Mouse (Mus musculus): Measurements from ENCODE around the gene Chchd6. TPM values are rescaled to one million over a fixed set of nuclear protein-coding genes. Genes with fewer than 3 reads are reported as not detected.

The Chchd6 gene
- polyA plus RNA-seq, 1 experiment from 2014 or later: 126 TPM

- 85% methylated on average over 3 of the region's 3 CpGs for WGBS
- H3K9me3 ChIP-seq: no peaks in the 10 kb centered on the region
- H3K27ac ChIP-seq: peak overlapping the region; percentile 90
- peaks cover 79% of the 10 kb centered on the region for H3K4me1 ChIP-seq (replicated peaks)
- H3K9ac ChIP-seq (replicated peaks): peak overlapping the region; percentile 100
- H3K4me2 ChIP-seq (replicated peaks): peak overlapping the region; percentile 96
- ATAC-seq: no peak
- H3K36me3 ChIP-seq: peaks cover 33% of the 10 kb centered on the region
- peak overlapping the region; percentile 100 for H3K4me3 ChIP-seq (replicated peaks)
- H3K27me3 ChIP-seq: peaks cover 6% of the 10 kb centered on the region
Observed at GRCm38 (mm10) chr6:89359192-89359591, 236.3 kb downstream of the Chchd6 start.

DNA sequence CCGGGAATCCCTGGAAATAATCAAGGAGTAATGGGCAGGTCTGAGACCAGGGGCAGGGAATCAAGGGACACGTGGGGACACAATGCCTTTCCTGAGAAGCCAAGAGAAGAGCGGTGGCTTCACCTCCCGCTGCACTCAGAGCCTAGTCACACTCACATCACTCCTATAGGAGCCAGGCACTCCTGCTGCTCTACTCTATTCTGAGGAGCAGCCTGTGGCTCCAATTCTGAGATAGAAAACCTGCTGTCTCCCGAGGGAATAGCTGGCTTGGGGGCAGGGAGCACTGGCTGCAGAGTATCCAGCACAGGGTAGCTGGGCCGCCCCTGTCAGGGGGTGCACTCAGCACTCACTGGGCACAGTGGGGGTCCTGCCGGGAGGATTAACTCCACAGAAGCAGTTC is 239.8 kb downstream of the Chchd6 start:
- Histone ChIP-seq H3K27ac (peak overlapping the region; percentile 35; the same call in 1 of the 2 replicates), H3K9ac (replicated peaks) (peak overlapping the region; percentile 51), H3K36me3 (peaks cover 63% of the 10 kb centered on the region), H3K4me3 (replicated peaks) (no peak overlapping the region; the same call in 1 of the 2 replicates), H3K9me3 (no peaks in the 10 kb centered on the region), H3K27me3 (no peaks in the 10 kb centered on the region), H3K4me2 (replicated peaks) (peak overlapping the region; percentile 44), H3K4me1 (replicated peaks) (peaks cover 100% of the 10 kb centered on the region)
- WGBS: 16% methylated on average over 7 of the region's 7 CpGs
- ATAC-seq: no peak

GRCm38 (mm10) chr6:89354726-89355125 is 240.7 kb downstream of the Chchd6 start:
- Histone ChIP-seq H3K36me3 (peaks cover 72% of the 10 kb centered on the region), H3K9ac (replicated peaks) (peak overlapping the region; percentile 51; the same call in 1 of the 2 replicates), H3K4me2 (replicated peaks) (0 out of 2 replicates have a peak overlapping the region, but pooled peaks have one; percentile 44), H3K9me3 (no peaks in the 10 kb centered on the region), H3K27ac (no peak overlapping the region), H3K4me3 (replicated peaks) (no peak overlapping the region), H3K4me1 (replicated peaks) (peaks cover 100% of the 10 kb centered on the region), H3K27me3 (no peaks in the 10 kb centered on the region)
- 88% methylated on average over 12 of the region's 12 CpGs for WGBS
- ATAC-seq: no peak

DNA sequence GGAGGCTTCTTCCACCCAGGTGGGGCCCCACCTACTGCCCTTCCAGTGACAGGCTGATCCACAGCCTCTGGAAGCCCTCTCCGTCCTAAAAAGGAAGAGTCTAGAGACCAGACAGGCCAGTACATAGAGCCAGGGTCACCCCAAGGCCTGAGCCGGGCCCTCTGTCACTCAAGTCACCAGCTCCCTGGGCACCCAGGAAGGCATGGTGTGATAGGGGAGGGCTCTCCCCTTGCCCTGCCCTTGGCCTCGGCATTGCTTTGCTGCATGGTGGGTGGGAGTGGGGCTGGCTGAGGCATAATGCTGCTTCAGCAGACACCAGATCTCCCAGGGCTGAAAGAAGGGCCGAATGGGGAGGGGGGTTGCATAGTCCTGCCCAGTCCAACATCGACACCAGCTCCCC is 241.4 kb downstream of the Chchd6 start:
- peaks cover 78% of the 10 kb centered on the region for H3K36me3 ChIP-seq
- H3K27ac ChIP-seq: no peak overlapping the region
- 79% methylated on average over 5 of the region's 5 CpGs for WGBS
- no peaks in the 10 kb centered on the region for H3K27me3 ChIP-seq
- no peak for ATAC-seq
- H3K4me1 ChIP-seq (replicated peaks): peaks cover 98% of the 10 kb centered on the region
- no peaks in the 10 kb centered on the region for H3K9me3 ChIP-seq
- peak overlapping the region; percentile 17; the same call in 1 of the 2 replicates for H3K9ac ChIP-seq (replicated peaks)
- H3K4me2 ChIP-seq (replicated peaks): no peak overlapping the region
- no peak overlapping the region for H3K4me3 ChIP-seq (replicated peaks)

- H3K36me3 ChIP-seq: peaks cover 87% of the 10 kb centered on the region
- 70% methylated on average over 8 of the region's 8 CpGs for WGBS
Observed at GRCm38 (mm10) chr6:89353101-89353500, 242.4 kb downstream of the Chchd6 start.

GRCm38 (mm10) chr6:89351441-89352137 is 243.9 kb downstream of the Chchd6 start:
- peak overlapping the region; percentile 79 for H3K27ac ChIP-seq
- no peaks in the 10 kb centered on the region for H3K9me3 ChIP-seq
- peaks cover 84% of the 10 kb centered on the region for H3K4me1 ChIP-seq (replicated peaks)
- peak; percentile 74 for ATAC-seq
- no peak overlapping the region for H3K4me2 ChIP-seq (replicated peaks)
- H3K36me3 ChIP-seq: peaks cover 94% of the 10 kb centered on the region
- no peaks in the 10 kb centered on the region for H3K27me3 ChIP-seq
- peak overlapping the region; percentile 51 for H3K9ac ChIP-seq (replicated peaks)
- 25% methylated on average over 5 of the region's 5 CpGs for WGBS
- H3K4me3 ChIP-seq (replicated peaks): no peak overlapping the region

More at GRCm38 (mm10) chr6:89353101-89353500, 242.4 kb downstream of the Chchd6 start:
- Histone ChIP-seq H3K27ac (0 out of 2 replicates have a peak overlapping the region, but pooled peaks have one; percentile 17), H3K4me2 (replicated peaks) (no peak overlapping the region), H3K4me3 (replicated peaks) (no peak overlapping the region), H3K9ac (replicated peaks) (peak overlapping the region; percentile 33; the same call in 1 of the 2 replicates), H3K9me3 (no peaks in the 10 kb centered on the region), H3K27me3 (no peaks in the 10 kb centered on the region), H3K4me1 (replicated peaks) (peaks cover 96% of the 10 kb centered on the region)
- ATAC-seq: no peak

- Histone ChIP-seq H3K4me1 (replicated peaks) (peaks cover 82% of the 10 kb centered on the region), H3K9me3 (no peaks in the 10 kb centered on the region), H3K27ac (no peak overlapping the region; the same call in 1 of the 2 replicates), H3K27me3 (no peaks in the 10 kb centered on the region), H3K36me3 (peaks cover 94% of the 10 kb centered on the region), H3K4me3 (replicated peaks) (no peak overlapping the region), H3K9ac (replicated peaks) (no peak overlapping the region; the same call in 1 of the 2 replicates), H3K4me2 (replicated peaks) (no peak overlapping the region)
- ATAC-seq: no peak
- WGBS: 100% methylated on average over 2 of the region's 2 CpGs
Observed at GRCm38 (mm10) chr6:89350520-89350919, 244.9 kb downstream of the Chchd6 start.

DNA sequence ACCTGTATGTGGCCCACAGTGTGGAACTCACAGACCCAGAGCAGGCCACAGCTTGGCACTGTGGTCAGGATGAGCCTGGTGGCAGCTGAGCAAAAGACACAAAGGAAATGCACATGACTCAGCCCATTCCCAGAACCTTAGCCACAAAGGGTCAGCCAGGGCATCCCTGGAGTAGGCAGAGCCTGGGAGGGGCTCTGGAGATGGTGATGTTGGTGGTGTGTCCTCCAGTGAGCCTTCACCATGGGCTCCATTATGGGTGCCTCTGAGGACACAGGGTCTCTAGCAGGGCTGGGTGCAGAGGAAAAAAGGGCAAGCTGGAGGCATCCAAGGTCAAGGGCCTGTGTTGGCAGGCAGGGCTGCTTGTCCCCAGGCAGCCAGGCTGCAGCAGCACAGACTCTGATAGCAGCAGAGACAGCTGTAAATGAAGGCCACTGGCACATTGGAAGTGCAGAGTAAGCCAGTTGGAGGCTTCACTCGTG is 245.4 kb downstream of the Chchd6 start:
- no peak overlapping the region for H3K4me3 ChIP-seq (replicated peaks)
- peaks cover 90% of the 10 kb centered on the region for H3K36me3 ChIP-seq
- H3K4me1 ChIP-seq (replicated peaks): peaks cover 82% of the 10 kb centered on the region
- H3K9me3 ChIP-seq: no peaks in the 10 kb centered on the region
- 81% methylated on average over 1 of the region's 1 CpGs for WGBS
- H3K9ac ChIP-seq (replicated peaks): no peak overlapping the region
- H3K27me3 ChIP-seq: no peaks in the 10 kb centered on the region
- no peak overlapping the region for H3K4me2 ChIP-seq (replicated peaks)
- ATAC-seq: no peak
- H3K27ac ChIP-seq: no peak overlapping the region

DNA sequence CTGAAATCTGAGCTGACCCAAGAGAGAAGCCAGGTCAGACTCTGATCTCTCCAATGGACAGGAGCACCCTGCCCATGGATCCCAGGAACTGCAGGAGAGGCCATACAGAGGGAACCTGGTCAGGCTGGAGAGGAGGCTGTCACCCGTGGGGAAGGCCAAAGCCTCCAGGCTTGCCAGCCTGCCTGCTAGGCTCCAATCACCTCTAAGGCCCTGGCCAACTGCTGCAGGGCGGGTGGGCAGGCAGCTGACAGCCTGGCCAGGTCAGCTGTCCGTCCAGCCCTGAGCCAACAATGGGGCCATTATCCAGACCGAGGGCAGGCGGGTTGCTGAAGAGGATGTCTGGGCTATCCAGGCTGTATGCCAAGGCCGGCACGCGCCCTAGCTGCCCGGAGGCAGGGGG is 247.1 kb downstream of the Chchd6 start:
- no peak overlapping the region for H3K4me2 ChIP-seq (replicated peaks)
- no peak for ATAC-seq
- no peak overlapping the region for H3K27ac ChIP-seq
- no peaks in the 10 kb centered on the region for H3K9me3 ChIP-seq
- peaks cover 74% of the 10 kb centered on the region for H3K4me1 ChIP-seq (replicated peaks)
- WGBS: 82% methylated on average over 9 of the region's 9 CpGs
- peaks cover 84% of the 10 kb centered on the region for H3K36me3 ChIP-seq
- no peaks in the 10 kb centered on the region for H3K27me3 ChIP-seq
- H3K4me3 ChIP-seq (replicated peaks): no peak overlapping the region
- no peak overlapping the region for H3K9ac ChIP-seq (replicated peaks)

DNA sequence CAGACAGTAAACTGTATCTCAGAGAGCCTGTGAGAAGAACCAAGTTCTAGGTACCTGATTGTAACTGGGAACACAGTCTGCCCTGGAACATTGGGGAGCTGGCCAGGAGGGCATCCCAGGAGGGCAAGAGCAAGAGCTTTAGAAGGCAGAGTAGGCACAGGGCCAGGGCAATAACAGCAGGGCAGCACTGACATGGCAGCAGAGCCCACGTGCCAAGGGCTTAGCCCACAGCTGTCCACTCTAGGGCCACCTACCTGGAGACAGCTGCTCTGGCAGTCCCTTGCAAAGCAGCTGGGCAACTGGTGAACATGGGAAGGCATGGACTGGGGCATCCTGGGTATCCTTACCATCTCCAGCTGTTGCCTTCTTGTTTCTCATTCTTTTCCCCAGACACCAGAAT is 247.7 kb downstream of the Chchd6 start:
- Histone ChIP-seq H3K4me2 (replicated peaks) (no peak overlapping the region), H3K4me1 (replicated peaks) (peaks cover 69% of the 10 kb centered on the region), H3K36me3 (peaks cover 84% of the 10 kb centered on the region), H3K27ac (no peak overlapping the region), H3K27me3 (no peaks in the 10 kb centered on the region), H3K4me3 (replicated peaks) (no peak overlapping the region), H3K9ac (replicated peaks) (no peak overlapping the region), H3K9me3 (no peaks in the 10 kb centered on the region)
- whole genome bisulfite sequencing: 68% methylated on average over 1 of the region's 1 CpGs
- ATAC-seq: no peak

- no peak overlapping the region for H3K4me3 ChIP-seq (replicated peaks)
- H3K9ac ChIP-seq (replicated peaks): 0 out of 2 replicates have a peak overlapping the region, but pooled peaks have one; percentile 32
- ATAC-seq: no peak
- H3K9me3 ChIP-seq: no peaks in the 10 kb centered on the region
- no peaks in the 10 kb centered on the region for H3K27me3 ChIP-seq
- 100% methylated on average over 1 of the region's 1 CpGs for WGBS
- H3K36me3 ChIP-seq: peaks cover 89% of the 10 kb centered on the region
- H3K4me2 ChIP-seq (replicated peaks): no peak overlapping the region
- H3K4me1 ChIP-seq (replicated peaks): peaks cover 49% of the 10 kb centered on the region
- H3K27ac ChIP-seq: no peak overlapping the region
Observed at GRCm38 (mm10) chr6:89345855-89346254, 249.6 kb downstream of the Chchd6 start.

- Histone ChIP-seq H3K27ac (0 out of 2 replicates have a peak overlapping the region, but pooled peaks have one; percentile 21), H3K4me1 (replicated peaks) (peaks cover 45% of the 10 kb centered on the region), H3K36me3 (peaks cover 89% of the 10 kb centered on the region), H3K9ac (replicated peaks) (0 out of 2 replicates have a peak overlapping the region, but pooled peaks have one; percentile 32), H3K4me2 (replicated peaks) (no peak overlapping the region), H3K9me3 (no peaks in the 10 kb centered on the region), H3K4me3 (replicated peaks) (no peak overlapping the region), H3K27me3 (no peaks in the 10 kb centered on the region)
- ATAC-seq: no peak
- 72% methylated on average over 3 of the region's 3 CpGs for WGBS
Observed at GRCm38 (mm10) chr6:89345486-89345785, 250.0 kb downstream of the Chchd6 start.
